Mouse (Mus musculus) left cerebral cortex, postnatal 14 days (tissue): ENCODE measurements at regions not wholly inside any gene's neighbourhood (a gene's known extent, or its start where the extent isn't known, plus 50 kb on each side); places are given as distances from the start of the nearest gene placed in this dataset.
"Not testable (repeated sequence)": the region's sequence is repeated elsewhere in the genome, so short reads cannot be mapped to it uniquely, and the experiment has no call there.

ENCODE experiments used
- DNase-seq, 2 experiments: peaks; one replicate each; pipeline ENCODE4 v3.0.0; 2021 to 2022; ENCODE audit warnings: low spot score in 2 of 2, mixed read lengths in 1 of 2
- intact Hi-C: fragments of 180-260 bp; cut with DNase I; formaldehyde crosslinking; loops from one replicate; pipeline ENCODE4 v1.15.1; 2025

DNA sequence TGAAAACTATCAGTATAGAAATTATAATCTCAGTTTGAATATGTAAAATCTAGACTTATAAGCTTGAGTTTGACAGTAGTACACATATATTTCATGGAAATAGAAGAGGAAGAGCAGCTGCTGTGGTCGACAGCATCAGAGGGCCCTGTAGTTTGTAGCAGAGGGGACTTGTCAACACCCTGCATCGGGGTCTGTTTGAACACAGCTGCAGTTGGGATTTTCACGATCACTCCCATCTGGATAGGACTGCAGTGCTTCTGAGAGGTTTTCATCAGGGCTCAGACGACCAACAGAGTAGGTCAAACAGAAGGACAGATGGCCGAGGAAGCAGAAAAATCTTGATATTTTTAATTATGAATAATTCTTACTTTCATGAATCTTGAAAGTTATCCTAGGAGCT is 523.8 kb downstream of the Tpm3-rs7 start:
- no peak for DNase-seq
- intact Hi-C loops: no loop called here

DNA sequence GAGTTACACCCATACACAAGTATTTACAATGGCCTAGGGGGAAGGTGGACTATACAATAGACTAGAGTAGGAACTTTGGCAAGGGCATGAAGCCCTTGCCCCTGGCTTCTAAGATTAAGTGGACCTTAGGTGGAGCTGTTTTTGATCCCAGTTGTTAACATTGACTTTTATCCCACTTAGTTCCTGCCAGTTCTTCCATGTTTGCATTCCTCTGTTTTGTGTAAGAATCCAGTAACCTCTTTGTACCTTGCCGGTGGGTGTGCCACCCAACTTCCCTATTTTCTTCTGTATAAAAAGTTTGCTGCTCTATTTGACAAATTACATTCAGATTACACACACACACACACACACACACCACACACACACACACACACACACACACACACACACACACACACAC is 533.4 kb downstream of the Tpm3-rs7 start:
- intact Hi-C loops, DNase-seq: not testable (repeated sequence)

DNA sequence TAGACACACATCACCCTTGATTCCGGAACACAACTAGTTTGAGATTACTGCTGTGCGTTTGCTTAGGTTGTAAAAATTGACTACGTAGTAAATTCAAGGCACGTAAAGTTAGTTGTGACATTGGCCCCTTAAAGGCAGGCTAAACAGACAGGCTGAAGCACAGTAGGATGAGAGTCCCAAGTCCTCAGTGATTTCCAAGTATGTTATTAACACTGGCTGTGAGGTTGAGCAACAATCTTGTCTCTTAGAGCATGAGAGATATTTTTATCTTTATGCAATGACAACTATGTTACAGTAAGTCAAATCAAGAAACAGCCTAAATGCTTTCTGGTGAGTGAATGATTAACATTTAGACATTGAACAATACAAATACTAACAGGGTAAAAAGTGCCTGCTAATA is 538.6 kb downstream of the Tpm3-rs7 start:
- intact Hi-C loops: no loop called here
- no peak for DNase-seq

DNA sequence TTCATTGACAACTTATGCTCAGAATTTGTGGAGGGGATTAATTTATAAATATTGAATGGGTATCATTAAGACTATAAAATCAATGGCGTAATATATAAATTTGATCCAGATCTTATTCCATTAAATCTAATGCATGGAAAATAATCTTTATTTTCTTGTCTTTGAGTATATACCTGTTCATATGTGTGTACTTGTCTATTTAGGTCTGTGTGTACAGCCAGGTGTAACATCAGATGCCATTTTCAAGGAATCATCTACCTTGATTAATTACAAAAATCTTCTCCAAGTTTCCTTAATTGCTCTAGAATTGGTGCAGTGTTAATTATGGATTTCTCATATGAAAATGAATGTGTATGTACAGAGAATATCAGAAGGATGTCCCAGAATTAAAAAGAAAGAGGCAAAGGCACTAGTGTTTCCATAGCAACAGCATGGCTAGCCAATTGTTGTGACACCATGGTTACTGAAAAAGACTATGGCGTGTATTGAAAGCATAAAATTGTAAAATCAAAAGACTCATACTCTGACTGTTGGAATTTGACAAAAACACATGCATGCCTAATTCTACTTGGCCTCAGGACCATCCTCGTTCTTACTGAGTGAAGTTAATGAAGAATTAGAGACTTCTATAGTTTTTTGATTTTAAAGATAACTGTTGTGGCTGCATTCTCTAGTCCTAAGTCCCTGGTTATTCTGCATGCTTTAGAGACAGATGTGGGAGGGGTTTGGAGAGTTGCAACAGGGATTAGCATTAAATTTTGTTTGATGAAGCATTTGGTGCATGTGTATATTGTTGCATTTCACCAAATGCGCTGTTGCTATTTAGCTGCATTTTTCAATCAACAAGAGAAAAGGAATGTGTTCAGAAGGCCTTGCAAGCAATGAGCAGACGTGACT is 553.0 kb downstream of the Tpm3-rs7 start:
- DNase-seq: peak; percentile 7 to 61
- intact Hi-C loops: no loop called here

DNA sequence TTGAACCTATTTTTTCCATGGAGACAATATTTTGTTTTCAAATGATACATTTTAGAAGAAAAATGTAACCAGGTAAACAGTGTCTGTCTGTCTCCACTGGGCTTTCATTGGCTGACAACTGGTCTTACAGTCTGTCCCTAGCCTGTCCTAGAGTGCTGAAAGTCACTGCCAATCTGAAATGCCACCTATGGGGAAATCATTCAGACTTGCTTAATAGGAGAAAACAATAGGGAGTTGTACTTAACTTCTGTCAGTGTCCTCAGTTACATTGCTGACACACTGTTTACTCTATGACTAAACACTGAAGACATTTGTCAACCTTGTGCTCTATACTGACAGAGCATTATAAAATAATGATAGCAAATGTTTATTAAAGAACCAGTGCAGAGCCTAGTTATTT is 569.2 kb downstream of the Tpm3-rs7 start:
- DNase-seq: no peak
- intact Hi-C loops: no loop called here

DNA sequence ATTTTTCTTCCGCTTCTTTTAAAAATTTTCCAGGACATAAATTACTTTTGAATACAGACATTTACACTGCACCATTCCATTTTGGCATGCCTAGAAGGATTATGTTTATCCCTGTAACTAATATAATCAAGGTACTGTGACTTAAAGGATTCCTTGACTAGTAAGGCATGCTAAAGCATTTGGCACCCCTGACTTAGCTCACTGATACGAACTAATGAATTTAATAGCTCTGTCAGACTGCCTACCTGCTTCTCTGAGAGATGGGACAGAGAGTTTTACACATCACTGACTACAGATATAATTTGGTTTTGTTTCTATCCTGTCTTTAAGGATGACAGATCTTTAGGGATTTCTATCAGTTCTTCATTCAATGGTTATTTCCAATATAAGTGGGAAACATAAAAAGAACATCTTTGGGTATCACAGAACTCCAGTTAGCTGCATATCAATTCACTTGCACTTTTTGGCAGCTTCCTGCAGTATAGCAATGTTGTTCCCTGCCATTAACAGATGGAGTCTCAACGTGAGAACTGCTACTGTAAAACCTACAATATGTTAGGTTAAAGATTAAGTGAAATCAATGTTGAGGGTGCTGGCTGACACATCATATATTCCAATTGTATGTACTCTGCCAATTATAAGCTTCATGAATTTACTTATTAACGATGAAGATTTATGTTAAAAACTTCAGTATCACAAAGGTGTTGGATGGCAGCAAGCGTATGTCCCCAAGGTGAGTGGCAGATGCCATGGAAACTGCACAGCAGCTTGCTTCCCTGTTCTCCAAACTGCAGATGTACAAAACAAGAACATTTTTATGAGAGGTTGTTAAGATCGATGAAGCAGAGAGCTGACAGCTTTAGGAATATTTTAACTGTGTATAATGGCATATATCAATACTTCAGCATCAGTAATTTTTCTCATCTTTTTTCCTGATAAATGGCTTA is 572.8 kb downstream of the Tpm3-rs7 start:
- intact Hi-C loops: no loop called here
- DNase-seq: no peak

DNA sequence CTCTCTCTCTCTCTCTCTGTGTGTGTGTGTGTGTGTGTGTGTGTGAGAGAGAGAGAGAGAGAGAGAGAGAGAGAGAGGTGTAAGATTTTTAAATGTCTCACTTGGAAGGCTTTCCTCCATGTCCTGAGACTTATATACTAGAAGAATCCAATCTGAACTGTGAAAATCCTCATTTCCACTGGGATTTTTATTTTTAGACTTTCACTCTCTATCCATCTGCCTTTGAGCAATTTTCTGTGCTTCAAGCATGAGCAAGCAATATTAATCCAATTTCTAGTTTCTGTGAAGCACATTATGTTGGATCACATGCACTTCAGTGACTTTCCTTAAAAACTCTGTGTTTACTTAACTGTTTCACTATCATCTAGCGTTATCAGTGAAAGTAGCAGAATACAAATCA is 616.4 kb downstream of the Tpm3-rs7 start:
- DNase-seq: peak in 1 of 2 experiments; percentile 4
- intact Hi-C loops: no loop called here

DNA sequence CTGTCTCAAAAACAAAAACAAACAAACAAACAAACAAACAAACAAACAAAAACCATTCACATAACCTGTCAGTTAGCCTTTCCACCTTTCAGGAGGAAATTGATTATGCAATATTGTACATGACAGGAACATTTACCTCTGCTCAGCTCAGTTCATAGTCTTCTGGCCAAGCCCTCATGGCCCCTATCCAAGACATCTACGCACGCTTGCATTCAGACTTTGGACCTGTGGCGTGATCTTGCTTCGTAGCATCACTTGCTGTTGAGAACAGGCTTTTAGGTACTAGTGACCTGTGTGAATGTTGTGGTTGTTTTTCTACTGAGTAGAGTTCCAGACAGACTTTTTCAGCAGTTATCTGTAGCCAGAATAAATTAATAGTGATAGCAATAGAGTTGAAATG is 619.4 kb downstream of the Tpm3-rs7 start:
- DNase-seq: no peak
- intact Hi-C loops: no loop called here
